Mouse (Mus musculus) adipocyte (in vitro differentiated cells): Measurements from ENCODE around the gene Trhde.

Experiments used
- DNase-seq: peaks from one replicate; pipeline ENCODE4 v3.0.0-alpha.2; 2016; ENCODE audit warnings: low spot score

Trhde gene

DNA sequence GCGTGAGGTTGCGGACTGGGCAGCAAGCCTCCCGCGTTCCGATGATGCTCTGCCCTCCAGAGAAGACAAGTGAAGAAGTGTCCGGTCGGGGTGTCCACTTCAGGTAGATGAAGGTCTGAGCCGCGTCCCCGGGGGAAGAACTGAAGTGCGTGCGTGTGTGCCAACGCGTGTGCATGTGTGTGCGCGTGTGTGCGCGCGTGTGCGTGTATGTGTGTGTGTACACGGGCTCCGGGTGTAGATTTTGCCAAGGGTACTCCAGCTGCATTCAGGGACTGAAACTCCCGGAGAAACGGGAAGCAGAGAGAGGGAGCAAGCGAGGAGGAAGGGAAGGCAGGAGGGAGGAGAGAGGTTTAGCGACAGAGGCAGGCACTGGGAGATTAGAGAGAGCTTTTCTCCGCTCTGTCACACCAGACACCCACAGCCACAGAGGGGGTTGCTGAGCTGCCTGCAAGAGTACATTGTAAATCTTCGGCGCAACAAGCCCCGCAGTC, at the start of gene Trhde:
Gene Trhde (minus strand): TSS at position 147 of the 491 bp plus-strand sequence.
- no peak for DNase-seq

DNA sequence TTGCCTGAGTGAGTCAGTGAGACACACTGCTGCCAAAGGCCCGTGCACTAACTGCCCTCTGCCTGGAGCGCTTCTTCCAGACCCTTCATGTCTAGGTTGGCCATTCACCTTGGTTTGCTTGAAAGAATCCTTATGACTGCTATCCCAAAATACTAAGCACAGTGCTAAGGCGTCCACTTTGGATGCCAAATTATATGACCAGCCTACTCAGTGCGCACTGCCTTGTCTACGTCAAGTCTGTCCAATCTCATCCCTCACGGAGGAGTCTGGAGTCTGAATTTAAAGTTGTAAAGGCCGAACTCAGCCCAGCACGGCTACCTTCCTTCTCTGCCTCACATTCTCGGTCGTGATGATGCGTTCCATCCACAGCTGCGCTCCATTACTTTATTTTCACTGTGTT, 39.9 kb upstream of the Trhde start:
- no peak for DNase-seq

DNA sequence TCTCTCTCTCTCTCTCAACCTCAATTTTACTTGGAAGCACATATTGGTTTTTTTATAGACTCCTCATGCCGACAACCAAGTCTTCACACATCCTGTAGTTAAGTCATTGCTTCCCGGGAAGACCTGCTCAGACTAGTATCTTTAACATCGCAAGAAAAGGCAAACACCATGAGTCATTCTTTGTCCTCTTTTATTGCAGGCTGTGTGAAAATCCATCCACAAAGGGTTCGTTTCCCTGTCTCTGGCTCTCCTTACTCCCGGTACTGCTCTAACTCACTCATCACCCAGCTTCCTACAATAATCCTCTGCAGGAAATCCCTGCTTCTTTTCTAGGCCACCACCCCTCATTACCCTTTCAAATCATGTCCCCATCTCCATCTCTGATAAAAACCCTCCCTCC, 39.3 kb upstream of the Trhde start:
- no peak for DNase-seq

DNA sequence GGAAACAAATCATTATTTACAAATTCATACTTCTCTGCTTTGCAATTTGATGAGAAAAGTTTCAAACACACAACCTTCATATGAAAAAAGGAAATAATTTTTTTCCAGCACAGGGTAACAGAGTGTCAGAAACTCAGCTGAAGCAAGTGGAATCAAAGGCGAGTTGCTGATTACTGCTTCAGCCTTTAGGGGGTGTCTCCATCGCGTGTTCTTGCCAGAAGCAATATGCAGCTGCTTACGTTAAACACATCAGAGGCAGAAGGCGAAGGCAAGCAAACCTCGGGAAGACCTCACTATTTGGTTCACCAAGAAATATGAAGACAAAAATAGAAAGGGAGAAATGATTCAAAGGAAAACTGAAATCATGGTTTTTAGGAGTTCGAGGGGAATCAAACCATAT, 29.2 kb upstream of the Trhde start:
- no peak for DNase-seq

DNA sequence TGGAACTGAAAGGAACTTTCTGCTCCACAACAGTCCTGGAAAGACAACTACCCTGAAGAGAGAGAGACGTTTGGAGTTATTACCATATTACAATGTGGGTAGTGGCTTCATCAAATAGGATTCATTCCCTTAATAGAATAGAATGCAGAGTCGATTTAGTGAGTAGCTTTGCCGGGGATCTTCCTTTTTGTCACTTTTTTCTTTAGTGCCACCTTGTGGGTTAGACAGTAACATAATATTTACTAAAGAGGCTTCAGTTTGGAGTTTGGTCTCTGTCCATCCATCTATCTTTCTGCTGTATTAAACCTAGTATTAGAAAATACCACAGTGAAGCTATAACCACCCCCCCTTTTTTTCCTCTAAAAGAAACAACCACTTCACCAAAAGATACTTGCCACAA, 6.7 kb upstream of the Trhde start:
- no peak for DNase-seq

DNA sequence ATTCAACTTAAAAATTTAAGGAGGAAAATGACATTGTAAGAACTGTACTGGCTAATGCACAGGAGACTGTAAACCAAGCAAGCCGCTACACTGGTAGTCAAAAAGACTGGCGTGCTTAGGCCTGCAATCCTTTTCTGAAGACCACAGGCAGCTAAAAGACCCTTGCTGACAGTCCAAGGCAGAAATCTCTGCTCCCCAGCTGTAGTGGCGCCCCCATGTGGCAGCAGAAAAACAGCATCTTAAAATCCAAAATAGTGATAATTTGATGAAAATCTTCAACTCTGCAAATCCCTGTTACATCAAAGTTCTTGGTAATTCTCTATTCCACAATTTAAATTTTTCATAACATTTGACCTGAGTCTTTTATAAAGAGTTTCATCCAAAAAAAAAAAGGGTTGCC, 3.8 kb upstream of the Trhde start:
- DNase-seq, result no peak

DNA sequence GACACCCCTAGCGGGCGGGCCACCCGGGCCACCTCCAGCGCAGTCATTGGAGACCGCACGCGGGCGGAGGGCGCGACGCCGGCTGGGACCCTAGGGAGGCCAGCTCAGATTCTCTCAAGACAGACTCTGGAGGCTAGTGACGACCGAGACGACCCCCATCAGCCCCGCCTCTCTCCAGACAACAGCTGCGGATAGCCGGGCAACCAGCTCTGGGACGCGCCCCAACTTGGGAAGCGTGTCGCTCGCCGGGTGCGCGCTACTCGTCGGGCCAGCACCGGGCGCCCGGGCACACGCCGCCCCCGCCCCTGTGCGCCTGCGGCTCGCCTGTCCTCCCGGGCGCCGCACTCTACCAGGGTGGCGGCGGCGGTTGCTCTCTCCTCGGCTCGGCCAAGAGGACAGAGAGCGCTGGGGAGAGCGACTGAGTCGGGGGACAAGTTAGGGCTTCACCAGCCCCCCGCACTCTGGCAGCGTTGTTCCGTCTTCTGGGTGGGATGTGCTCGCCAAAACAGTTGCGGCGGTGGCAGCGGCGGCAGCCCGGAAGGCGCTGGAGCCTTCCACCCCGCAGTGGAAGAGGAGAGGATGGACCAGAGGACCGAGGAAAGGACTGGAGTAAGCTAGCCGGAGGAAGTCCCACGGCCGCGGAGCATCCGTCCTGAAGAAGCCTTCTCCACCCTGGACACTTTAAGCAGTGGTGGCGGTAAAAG, 498 bp downstream of the Trhde start:
- DNase-seq, result no peak

DNA sequence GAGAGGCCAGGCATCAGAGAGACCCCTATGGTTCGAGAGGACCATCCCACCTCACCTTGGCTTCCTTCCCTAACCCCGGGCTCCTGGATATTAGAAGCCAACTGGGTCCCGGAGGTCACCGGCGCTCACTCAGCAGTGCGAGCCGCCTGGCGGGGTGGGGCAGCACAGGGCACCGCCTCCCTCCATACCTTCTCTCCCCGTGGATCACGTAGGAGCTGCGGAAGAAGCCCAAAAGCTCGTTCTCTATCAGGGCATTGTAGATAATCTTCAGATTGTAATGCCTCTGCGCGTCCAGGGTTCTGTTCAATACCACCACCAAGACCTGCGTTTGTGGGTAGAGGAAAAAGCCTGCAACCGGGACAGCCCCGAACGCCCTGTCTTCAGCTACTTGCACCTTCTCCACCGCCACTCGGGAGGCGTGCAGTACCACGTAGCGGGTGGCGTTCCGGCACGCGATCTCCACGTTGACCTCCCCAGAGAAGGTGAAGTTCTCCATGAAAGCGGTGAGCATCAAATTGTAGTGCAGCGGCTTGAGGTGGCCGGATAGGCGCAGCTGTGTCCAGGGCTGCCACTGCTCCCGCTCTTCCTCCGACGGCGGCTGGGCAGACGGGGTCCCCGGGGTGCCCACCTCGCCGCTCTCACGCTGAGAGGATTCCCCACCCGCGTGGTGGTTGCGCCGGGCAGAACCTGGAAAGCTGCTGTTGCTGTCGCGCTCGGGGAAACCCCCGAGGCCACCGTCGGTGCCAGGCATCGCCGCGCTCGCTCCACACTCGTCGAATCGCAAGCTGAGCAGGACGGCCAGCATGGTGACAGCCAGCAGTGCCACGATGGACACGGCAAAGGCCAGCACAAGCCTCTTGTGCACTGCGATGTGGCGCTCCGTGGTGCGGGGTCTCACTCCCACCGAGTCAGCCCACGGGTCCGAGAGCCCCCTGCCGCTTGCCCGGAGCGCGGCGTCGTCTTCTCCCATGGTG, 1.5 kb downstream of the Trhde start:
- no peak for DNase-seq

DNA sequence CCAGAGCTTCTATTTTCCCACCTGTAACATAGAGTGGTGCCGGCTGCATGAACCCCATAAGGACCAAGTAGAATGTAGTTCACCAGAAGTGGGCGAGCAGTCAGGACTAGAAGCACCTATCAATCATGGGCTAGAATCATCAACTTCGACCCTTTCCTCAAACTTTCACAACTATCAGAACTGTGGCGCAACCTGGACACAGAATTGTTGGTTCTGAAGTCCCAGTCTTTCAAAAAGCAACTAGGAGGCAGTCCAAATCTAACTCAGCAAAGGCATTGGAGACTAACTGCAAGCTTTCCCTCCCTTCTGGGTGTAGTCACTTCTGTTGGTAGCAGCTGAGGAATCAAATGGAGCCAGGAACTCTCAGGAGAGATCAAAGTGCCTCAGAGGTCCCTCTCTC, 2.6 kb downstream of the Trhde start:
- DNase-seq, result peak; percentile 5

DNA sequence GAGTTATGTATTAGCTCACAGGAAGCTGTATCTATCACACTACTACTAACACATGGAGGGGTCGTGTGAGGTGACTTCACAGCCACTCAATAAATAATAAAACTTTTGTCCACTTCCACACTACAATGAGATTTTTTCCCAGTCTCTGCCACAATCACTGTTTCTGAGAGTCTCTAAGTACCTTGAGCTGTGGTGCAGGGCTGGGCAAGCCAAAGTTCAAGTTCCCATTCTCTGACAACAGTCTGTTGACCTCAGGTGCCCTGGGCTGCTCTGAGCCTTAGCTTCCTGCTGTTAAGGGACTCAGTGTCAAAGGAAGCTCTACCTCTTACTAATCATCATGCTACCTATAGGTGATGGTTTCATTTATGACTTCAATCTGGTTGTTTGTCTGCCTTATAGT, 3.3 kb downstream of the Trhde start:
- no peak for DNase-seq

DNA sequence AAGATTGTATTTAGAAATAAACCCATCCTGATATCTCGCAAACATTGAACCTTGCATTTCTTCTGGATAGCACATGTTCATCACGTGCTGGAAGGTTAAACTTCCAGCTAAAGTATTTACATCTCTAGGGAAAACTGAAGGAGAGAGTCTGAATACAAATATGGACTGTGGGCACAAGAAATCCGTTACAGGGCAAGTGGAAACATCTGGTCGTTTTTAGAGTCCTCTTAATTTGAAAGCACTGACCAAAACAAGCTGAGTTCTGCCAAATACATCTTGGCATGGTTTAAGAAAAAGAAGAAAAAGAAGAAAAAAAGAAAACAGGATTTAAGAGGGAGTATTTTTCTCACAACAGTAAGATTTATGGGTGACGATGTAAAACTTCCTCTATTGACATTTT, 3.9 kb downstream of the Trhde start:
- peak; percentile 4 for DNase-seq

DNA sequence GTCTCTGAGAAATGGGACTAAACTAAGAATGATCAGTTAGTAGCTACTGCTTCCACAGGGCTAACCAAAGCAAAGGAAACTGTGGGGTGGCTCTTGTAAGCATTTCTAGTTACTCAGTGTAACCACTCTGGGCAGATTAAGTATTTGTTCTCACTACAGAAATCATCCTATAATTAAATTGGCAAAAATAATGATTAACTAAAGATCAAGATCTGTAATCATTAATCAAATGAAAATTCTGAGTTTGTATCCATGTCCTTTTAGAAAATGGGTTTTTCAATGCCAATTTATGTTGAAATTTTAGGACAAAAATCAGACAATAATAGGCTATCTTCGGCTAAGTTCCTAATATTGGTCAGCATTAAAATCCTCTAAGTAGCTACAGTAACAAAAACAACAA, 4.4 kb downstream of the Trhde start:
- no peak for DNase-seq

DNA sequence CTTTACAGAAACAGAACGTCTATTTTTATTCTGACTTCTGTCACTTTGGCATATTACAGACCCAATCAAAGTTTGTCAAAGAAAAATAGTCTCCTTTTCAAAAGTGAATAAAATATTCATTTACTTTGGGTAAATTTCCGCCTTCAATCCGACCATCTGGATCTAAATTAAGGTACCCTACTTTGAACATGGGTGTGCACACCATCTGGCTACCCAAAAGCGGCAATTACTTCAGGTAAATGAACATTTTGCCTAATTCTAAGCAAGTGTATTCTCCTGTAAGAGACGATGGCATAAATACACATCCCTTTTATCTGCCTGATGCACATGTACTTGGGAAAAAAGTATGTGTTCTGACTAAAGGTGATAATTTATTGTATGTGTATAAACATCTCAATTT, 5.2 kb downstream of the Trhde start:
- DNase-seq, result no peak

DNA sequence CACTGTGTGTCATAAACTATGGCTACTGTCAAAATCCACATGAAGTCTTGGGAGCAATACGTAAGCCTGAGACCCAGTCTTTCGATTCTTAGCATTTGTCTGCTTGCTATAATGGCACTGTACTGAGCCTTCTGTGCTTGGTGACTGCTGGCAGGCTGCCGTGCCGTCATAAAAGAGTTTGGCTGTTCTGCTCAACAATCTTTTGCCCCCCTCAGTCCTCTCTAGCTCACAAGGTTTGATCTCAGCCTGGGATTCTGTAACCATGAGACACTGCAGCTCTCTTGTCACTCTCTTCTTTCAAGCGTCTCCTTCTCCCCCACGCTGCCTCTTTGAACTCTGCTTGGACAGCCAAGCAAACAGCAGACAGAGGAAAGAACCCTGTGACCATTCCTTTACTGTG, 7.9 kb downstream of the Trhde start:
- DNase-seq, result no peak

DNA sequence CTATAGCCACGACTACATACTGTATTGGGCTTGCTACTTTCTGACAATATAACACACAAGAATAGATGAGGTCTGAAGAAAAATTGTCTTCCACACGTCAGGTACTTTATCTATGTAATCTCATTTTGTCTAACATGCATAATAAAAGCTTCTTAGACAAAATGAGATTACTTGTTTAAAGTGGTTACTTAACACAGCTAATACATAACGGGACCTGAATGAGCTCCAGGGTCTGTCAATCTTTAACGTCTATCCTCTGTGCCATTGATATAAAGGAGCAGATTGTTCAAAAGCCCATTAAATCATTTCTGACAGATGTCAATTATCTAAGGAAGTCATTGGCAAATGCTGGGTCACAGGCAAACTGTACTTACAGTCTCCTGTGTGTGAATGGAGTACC, 36.2 kb downstream of the Trhde start:
- DNase-seq, result no peak

DNA sequence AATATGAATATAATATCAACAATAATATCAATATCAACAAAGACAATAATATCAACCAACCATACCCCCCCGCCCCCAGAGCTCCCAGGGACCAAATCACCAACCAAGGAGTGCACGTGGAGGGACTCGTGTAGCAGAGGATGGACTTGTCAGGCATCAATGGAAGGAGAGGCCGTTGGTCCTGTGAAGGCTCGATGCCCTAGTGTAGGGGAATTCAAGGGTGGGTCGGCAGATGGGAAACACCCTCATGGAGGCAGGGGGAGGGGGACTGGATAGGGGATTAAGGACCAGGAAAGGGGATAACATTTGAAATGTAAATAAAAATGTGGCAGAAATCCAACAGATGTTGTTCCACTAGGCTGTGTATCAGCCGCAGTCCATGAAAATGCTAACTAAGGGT, 40.0 kb downstream of the Trhde start:
- no peak for DNase-seq

DNA sequence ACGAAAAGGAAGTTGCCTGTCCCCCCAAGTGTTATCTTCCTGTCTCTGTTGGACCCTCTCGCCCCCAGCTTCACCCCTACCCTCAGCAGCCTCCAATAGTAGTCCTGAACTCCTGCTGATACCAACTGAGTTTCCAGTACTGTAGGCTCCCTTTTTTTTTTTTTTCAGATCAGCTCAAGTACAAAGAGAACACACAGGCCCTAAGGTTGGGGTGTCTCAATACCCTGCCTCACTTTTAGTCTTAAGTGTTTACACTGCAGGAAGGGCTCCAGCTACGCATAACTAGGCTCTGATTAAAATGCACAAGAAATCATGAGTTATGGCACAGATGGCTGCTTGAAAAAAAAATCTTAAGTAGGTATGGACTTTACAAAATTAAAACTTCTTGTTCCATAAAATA, 42.9 kb downstream of the Trhde start:
- no peak for DNase-seq

DNA sequence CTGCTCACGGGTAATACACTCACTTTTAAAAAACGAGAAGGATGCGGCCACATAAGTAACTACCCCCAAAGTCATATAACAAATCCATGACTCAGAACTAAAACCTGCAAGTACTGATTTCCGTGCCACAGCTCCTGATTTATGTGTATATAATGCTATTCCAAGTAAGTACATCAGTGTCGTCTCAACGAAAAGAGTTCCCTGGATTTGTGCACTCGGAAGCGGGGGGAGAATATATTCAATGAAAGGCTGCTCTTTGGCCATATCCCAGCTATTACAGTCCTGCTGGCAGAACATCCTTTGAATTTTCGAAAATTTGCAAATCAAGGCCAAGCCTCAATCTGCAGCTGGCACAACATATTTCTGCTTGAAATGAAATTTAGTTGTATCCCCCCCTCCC, 43.5 kb downstream of the Trhde start:
- no peak for DNase-seq

DNA sequence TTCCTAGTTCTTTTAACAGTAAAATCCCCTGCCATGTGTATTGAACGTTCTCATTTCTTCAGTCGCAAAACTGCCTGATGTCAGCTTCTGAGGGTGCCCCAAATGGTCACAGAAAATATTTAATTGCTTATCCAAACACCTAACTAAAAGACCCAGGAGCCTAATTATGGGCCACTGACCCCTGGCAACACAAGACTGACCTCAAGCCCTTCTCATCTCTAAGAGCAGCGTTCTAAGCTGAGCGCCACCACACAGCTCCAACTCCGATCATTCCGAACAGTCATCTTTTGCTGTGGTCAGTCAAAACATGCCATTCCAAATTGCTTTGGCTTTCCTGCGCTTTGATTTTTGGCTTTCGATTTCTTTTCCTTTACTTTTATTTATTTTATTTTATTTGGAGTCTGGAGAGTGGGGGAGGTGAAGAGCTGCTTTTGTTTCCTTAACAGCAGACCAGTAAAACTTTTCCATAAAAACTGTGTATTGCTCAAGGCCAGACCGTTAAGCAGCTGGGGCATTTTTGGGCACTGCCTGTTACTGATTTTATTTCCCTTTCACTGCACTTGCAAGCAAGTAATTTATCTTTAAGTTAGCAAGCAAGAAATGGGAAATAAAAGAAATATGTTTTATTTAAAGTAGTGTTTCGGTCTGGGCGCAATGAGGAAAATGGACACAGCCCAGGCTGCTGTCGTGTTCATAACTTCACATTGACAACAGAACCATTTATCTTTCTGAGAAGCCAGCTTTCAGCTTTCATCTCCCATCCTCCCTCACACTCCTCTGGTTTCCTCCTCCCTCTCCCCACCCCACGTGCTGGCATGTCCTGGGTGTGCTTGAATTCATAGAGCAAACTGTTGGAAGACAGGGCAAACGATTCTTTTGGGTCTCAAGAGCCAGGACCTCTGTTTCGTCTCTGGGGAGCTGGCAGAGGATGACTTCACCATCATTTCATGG, 59.1 kb downstream of the Trhde start:
- no peak for DNase-seq

DNA sequence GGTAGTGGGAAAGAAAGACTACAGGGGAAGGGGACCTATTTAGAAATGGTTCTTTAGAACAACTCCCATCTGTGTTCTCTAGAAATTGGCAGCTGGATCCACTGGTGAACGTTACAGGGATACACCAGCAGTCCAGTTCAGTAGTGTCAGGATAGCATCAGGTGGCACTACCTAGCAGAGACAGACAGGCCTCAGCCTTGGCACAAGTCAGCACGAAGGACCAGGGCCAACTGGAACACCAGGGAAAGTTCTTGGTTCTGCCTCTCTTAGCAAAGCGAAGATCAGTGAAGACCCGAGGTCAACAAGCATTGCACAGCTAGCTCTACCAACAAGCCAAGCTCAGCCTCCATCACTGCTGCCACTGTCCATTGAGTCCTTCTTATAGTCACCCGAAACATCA, 62.2 kb downstream of the Trhde start:
- no peak for DNase-seq

DNA sequence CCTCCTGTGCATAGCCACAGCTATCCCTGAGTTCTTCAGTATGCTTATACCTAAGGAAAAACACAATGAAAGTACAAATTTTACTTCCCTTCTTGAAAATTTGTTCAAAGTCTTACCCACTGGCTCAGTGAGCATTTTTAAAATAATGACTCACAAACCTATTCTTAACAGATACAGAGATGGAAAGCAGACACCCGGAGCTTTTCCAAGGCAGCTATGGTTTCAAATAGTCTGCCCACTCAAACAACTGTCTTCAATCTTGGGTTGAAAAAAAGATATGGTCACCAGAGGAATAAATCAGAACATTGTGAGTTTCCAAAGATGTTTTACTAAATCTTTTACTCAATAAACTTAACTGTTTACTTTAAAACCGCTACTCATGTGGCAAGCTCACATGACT, 64.5 kb downstream of the Trhde start:
- no peak for DNase-seq

DNA sequence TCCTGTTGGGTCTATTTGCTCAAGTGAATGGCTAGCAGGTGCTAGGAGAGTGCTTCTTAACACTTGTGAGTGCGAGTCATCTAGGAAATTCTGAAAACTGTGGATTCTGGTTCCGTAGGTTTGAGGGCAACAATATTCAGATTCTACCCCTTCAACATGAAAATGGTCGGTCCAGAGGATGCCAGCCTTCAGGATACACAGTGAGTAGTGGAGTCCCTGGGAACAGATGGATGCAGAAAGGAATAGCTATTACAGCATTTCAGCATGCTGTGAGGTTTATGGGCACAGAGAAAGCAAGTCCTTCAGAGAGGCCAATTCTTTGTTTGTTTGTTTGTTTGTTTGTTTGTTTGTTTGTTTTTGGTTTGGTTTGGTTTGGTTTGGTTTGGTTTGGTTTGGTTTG, 65.7 kb downstream of the Trhde start:
- DNase-seq, result no peak
